Mouse (Mus musculus): ENCODE results near the gene Depdc7. TPM values are rescaled to one million over a fixed set of nuclear protein-coding genes. Genes with fewer than 3 reads are reported as not detected.

Gene Depdc7
- 1 to 10 TPM; 1.4 to 1.7 TPM for total RNA-seq (2021)
- long read RNA-seq, experiment 1: 0 reads
- long read RNA-seq, experiment 2, partial matches to known transcripts: 0 of 3 reads
- long read RNA-seq, experiment 2, other reads (novel, unspliced or antisense): 1 of 3 reads

DNA sequence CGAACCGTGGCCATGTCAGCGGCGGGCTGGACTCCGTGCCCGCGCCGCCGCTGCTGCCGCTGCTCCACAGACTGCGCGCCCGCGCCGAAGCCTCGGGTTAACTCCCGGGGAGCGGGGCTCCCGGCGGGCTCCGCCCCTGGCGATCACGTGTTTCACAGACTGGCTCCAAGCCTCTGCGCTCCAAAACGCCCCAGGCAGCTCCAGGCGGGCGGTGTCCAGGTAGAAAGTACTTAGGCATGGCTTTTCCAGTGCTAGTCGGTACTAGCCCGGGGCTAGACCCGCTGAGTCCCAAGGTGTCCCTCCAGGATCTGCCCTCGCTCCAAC is at the start of gene Depdc7:
TSS of gene Depdc7 (minus strand) at position 138 of the 324 bp plus-strand sequence.
- DNase-seq: peak; percentile 85
- intact Hi-C loops (cut with DNase I): no loop called here

- intact Hi-C loops (cut with DNase I): loop anchor here (2.0 kb wide), 1 partner anchor 90 kb away; no protein-coding TSS in a partner anchor
- no peak for DNase-seq
These were observed 32.1 kb upstream of the Depdc7 start for GRCm38 (mm10) chr2:104774763-104775162.

DNA sequence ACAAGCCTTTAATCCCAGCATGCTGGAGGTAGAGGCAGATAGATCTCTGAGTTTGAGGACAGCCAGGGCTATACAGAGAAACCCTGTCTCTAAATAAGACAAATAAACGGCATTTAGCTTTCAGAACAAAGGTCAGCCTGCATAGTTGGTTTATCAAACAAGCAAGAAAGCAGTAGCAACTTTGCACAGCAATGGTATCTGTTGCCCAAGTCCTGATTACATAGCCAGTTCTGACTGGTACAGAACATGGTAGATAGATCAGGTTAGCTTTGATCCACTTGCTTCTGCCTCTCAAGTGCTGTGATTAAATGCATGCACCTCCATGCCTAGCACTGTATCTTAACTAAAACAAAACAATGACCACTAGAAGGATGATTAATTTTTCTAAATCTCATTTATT is 26.0 kb upstream of the Depdc7 start:
- intact Hi-C loops (cut with DNase I): no loop called here
- no peak for DNase-seq

DNA sequence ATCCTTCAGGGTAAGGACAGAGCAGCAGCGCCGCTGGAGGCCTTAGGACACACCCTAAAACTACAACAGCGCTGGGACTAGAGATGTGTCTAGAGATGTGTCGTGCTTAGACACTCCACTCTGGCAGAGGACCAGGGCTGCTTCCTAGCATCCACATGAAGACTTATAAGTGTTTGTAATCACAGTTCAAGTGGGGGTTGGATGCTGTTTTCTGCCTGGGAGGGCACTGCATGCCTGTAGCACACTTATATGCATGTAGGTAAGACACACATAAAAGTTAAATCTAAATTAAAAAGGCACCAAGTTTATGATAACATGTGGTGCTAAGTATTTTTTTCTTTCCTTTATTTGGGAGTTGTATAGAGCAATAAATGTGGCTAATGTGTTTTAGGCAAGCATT is 21.3 kb upstream of the Depdc7 start:
- DNase-seq: no peak
- intact Hi-C loops (cut with DNase I): no loop called here

DNA sequence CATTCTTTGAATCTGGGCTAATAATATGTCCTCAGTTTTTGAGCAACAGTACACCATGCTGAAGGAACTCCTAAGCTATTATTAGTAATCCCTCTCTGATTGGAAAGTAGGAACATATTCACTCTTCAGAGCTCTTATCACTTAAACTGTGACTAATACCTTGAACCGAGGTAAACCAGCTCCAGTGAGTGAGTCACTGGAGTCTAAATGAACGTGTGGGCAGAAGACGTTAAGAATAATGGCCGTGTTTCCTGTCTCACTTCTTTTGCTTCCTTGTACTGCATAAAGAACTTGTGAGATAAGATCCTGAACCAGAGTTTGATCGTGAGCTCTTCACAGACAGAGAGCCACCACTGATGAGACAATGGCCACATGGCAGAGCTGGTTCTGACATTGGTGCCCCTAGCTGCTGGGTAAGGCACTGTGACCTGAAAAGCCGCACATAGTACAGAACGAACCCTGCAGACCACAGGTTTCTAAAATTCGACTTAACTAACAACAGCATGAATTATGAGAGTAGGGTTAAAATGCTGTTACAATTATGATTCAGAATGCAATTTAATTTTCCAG is 20.5 kb upstream of the Depdc7 start:
- no peak for DNase-seq
- intact Hi-C loops (cut with DNase I): no loop called here

GRCm38 (mm10) chr2:104750611-104751010 is 7.9 kb upstream of the Depdc7 start:
- no peak for DNase-seq
- intact Hi-C loops (cut with DNase I): loop anchor here (5.0 kb wide), 1 partner anchor 63 kb away; no protein-coding TSS in a partner anchor

DNA sequence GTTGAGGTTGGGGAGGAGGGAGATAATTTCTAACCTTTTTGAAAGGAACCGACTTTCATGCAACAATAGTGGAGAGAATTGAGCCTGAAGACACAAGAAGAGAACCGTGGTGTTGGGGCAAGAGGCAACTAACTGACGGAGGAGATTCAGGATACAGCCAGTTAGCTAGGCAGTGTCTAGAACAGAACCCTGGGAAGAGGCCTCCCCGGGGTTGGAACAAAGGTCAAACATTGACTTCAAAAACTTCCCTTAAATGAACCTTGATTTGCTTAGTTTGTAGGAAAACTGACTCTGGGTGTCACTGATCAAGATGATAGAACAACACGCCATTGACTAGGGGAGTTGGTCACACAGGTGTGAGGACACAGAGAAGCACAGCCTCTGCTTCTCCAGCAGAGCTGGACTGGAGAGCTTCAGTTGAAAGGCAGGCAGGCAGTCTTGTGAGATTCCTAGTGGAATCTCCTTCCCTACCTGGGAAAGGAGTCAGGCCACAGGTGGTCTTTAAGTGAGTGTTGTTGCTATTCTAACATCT is 6.0 kb upstream of the Depdc7 start:
- no peak for DNase-seq
- intact Hi-C loops (cut with DNase I): no loop called here

- no peak for DNase-seq
These were observed 3.6 kb upstream of the Depdc7 start for GRCm38 (mm10) chr2:104746251-104746650.

DNA sequence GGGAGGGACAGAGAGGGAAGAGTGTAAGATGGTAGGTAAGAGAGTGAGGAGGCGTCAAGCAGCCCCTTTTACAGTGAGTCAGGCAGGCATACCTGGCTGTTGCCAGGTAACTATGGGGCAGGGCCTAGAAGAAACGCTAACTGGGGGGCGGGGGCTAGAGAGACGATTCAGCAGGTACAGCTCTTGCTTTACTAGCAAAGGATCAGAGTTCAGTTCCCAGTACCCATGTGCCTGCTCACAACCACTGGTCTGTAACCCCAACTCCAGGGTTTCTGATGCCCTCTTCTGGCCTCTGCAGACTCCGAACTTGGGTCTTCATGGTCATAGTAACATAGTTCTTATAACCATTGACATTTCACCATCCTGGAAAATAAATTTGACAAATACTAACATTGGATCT is 1.3 kb upstream of the Depdc7 start:
- intact Hi-C loops (cut with DNase I): no loop called here
- DNase-seq: no peak

More at GRCm38 (mm10) chr2:104746251-104746650, 3.6 kb upstream of the Depdc7 start:
- intact Hi-C loops (cut with DNase I): no loop called here

GRCm38 (mm10) chr2:104743160-104743559 is 482 bp upstream of the Depdc7 start:
- DNase-seq: no peak
- intact Hi-C loops (cut with DNase I): no loop called here

DNA sequence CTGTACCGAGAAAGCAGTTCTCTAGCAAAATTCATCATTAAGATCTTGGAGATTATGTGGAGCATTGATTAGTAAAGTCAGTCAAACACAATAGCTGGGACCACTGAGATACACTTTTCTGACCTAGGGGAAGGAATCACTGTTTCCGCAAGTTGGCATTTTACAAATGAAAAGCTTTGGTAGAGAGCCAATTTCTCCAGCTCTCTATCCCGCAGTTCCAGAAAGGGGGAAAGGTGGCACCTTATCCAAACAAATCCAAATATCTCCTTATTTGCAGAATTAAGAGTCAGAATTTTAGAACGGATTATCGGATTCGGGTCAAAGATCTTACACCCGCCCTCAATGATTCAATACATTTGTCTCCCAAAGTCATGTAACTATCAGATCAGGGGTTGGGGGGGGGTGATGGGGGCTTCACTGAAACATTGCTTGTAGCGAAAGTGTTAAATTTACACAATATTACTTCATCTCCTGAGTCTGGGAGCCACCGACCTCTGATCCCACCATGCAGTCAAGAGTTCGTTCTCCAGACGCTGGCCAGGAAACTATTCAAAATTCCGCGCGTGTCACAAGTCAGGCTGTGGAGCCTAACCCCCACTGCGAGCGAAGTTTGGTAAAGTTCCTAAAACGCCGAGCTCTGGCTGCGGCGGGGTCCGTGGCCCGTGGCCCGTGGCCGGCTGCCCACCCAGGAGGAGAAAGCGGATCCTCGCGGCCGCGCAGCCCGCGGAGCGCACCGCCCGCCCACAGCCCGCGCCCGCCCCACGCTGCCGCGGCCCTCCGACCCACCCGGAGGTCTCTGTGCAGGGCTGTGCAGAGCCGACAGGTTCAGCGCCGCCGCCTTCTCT is 560 bp downstream of the Depdc7 start:
- intact Hi-C loops (cut with DNase I): no loop called here
- DNase-seq: no peak

DNA sequence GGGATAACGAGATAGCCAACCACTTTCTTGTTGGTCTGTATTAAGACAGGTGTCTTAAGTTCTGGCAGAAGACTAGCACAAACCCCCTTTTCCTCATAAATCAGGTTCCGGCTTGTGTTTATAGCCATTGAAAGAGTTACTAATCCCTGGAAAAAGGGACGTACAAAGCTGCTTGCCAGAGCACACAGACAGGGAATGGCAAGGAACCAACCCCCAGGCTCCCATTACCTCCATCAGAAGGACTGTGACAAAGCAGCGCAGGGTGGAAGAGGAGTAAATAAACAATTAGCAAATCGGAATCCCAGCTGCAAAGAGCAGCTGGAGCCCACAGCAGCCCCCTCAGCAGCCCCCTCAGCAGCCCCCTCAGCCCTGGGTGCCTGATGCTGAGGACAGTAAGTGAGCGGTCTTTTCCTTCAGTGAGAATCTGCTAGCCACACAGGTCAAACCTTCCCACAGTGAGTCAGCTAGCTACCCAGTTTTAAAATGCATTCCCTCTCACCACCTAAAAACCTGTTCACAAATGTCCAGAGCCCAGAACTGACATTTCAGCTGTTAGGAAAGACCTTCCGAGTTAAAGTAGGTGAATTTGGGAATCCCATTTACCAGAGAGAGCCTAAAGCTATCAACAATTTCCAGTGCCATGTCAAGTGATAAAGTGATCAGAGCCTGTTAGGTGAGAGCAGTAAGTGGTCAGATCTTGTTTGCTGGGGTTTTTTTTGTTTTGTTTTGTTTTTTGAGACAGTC is 1.5 kb downstream of the Depdc7 start:
- intact Hi-C loops (cut with DNase I): no loop called here

DNA sequence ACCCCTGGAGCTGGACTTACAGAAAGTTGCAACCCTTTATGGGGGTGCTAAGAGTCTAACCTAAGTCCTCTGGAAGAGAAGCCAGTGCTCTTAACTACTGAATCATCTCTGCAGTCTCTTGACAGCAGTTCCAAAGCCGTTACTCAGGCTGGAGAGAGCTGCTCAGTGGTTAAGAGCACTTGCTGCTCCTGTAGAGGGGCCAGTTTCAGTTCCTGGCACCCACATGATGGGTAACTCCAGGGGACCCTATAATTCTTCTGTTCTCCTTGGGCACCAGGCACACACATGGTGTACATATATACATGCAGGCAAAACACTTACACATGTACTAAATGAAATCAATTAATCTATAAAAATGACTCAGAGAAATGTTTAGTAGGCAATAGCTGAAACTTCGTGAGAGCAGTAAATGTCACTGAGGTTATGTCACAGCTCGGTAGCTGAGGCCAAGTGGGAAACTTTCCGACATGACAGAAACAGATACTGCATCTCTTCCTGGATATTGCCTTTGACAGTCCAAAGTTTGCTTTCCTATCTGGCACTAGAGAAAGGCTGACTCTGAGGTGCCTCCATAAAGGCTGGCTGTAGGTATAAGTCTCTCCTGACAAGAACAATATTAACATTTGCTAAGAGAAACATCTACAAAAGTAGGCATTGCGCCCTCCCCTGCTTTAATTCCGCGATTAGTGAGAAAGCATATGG is 2.3 kb downstream of the Depdc7 start:
- intact Hi-C loops (cut with DNase I): no loop called here
- no peak for DNase-seq

More for the DNA sequence above, 1.5 kb downstream of the Depdc7 start:
- DNase-seq: no peak

GRCm38 (mm10) chr2:104739691-104740090 is 3.0 kb downstream of the Depdc7 start:
- intact Hi-C loops (cut with DNase I): no loop called here

DNA sequence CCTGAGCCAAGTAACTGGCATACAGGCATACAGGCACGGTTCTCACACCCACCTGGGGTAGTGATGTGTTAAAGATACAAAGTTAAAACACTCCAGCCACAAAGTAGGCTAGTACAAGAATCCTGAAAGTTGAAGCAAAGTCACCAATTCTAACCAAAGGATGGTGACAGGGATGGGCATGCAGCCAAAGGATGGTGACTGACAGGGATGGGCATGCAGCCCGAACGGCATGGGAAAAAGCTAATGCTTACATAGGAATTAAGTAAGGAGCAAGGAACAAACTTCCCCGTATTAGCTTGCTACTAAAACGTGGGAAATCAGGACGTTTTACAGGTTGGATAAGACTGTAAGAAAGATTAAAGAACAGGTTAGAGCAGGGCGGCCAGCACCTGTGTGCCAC is 6.4 kb downstream of the Depdc7 start:
- intact Hi-C loops (cut with DNase I): no loop called here
- no peak for DNase-seq

More at GRCm38 (mm10) chr2:104739691-104740090, 3.0 kb downstream of the Depdc7 start:
- DNase-seq: no peak

DNA sequence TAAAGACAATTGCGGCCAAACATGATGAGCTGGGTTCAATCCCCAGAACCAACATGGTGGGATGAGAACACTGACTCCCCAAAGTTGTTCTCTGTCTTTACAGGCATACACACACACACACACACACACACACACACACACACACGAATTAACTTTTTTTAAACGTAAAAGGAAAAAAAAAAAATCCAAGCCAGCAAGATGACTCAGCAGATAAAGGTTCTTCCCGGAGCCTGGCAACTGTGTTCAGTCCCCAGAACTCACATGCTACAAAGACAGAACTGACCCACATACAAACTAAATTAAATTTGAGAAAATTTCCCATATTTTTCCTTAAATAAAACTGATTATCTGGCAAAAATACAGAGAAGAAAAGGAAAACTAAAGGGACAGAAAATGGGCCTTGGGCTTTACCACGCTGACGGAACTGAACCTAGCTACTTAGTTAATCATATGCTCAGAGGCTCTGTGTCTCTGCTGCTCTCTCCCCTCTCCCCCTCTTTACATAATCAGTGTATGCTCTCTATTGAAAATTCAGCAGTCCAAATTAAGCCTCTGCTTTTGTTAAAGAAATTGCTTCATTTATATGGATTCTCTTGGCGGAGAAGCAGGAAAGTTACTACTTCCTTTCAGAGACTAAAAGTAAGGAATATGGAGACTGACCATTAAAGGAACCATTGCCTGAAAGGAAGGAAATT is 10.0 kb downstream of the Depdc7 start:
- DNase-seq: no peak
- intact Hi-C loops (cut with DNase I): no loop called here

DNA sequence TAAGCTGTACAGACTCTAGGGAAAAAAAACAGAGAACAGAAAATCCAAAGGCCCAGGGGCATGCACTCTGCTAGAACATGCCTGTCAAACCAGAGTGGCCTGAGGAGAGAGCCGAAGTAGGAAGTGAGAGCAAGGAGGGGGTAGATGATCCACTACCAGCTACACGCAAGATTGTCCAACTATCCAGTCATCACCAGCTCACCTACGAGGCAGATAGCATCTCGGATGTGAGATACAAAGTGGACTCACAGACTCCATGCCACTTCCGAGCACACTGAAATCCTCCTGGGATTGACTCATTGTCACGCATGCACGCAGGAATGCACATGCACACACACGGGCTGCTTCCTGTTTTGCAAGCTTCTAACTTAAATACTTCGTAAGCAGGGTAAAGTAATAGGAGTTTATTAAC is 10.6 kb downstream of the Depdc7 start:
- no peak for DNase-seq
- intact Hi-C loops (cut with DNase I): no loop called here

DNA sequence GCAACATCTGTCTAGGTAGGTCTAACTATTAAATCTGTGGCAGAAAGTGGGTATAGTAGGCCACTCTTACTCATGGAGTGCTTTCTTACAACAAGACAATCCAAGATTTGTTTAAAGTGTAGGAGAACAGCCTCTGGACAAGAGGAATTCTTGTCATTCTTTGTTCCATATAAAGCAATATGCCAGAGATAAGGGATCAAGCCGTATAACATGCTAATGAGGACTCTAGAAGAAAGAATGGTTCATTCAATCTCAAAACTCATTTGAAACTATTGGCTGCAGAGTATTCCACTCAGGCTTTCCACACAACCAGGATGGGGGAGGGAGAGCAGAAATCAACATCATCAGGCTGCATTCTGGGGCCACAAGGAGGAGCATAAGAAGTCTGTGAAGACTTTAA is 15.3 kb downstream of the Depdc7 start:
- intact Hi-C loops (cut with DNase I): no loop called here
- no peak for DNase-seq

- no peak for DNase-seq
- intact Hi-C loops (cut with DNase I): no loop called here
These were observed 20.7 kb downstream of the Depdc7 start for GRCm38 (mm10) chr2:104722021-104722420.

GRCm38 (mm10) chr2:104717827-104718226 is 24.9 kb downstream of the Depdc7 start:
- DNase-seq: no peak
- intact Hi-C loops (cut with DNase I): no loop called here
